Mouse (Mus musculus) ovary, postnatal 10 days (tissue): ENCODE data around the gene Rnf186.

ENCODE experiments used
- DNase-seq: peaks from one replicate; pipeline ENCODE4 v3.0.0; 2022; ENCODE audit warnings: low spot score

The Rnf186 gene

DNA sequence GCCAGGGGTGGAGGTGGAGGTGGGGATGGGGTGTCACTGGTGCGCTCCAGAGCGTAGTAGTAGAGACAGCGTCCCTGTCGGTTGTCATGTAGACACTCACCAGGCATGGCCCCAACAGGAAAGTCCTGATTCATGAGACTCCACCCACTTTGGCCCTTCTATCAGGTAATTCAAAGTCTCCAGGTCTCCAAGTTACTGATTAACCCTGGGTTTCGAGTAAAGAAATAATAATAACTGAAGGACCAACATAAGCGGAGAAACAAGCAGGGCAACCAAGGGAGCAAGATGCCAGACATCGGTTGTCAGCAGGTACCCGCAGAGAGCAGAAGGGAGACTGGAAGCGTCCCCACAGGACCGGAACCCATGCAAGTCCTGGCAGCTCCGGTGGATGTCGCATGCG is at the start of gene Rnf186:
Rnf186 (plus strand) TSS at position 247 of the 400 bp plus-strand sequence.
- no peak for DNase-seq

DNA sequence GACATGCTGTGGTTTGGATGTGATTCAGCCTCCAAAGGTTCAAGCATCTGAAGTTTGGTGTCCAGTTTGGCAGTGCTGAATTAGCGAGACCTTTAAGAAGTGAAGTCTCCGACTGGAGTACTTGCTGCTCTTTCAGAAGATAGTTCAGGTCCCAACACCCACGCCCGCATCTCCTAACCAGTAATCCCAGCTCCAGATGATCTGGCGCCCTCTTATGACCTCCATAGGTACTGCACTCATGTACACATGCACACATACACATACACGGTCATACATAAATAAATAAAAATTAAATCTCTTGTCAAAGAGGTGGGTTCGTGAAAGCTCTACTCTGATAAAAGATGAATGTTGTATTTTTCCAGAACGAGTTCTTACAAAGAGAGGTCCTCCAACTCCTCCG is 49.6 kb upstream of the Rnf186 start:
- DNase-seq, result no peak

DNA sequence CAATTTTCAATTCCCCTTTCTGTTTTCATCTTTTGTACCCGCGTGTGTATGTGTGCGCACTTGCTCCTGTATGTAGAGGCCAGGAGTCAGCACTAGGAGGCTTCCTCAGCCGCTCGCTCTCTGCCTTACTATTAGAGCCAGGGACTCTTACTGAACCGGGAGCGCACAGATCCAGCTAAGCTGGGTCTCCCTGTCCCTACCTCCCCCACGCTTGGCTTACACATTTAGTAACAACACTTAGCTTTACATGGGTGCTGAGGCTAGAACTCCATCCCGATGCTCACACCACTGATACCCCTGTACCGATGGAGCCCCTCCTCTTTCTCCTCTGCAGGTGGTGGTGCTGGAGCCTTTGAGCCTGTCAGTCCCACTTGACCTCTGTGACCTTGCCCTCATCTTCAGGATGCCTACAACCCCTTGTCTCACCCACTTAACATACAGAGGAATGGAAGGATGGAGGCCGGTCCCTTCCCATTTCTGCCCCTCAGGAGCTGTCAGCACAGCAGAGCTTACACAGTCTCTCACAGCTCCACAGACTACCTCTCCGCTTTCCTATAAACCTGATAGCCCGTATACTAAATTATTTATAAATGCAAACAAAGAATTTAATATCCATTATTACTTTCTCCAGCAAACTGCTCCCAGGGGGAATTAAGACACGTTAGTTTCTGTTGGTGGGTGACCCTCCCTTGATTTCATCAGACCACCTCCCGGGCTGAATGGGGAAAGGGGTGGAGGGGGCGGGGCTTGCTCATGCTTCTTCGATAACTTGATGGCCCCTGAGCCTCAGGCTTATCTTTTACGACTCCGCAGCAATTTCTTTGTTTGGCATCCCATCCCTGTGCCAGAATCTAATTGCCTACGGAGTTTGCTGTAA is 45.4 kb upstream of the Rnf186 start:
- no peak for DNase-seq

DNA sequence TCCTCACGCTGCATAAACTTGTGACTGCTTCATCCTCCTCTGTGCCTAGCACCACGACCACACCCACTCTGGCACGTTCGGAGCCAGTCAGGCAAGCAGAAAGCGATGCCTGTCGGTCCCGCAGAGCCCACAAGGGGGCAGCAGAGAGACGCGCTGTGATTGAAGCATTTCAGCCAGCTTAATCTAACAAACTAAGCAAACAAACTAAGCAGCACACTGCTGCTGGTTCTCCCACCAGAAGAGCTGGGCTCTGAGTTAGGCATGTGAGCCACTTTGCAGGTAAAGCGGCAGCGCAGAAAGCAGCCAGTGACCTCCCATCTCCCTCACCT is 44.8 kb upstream of the Rnf186 start:
- DNase-seq, result peak; percentile 98

DNA sequence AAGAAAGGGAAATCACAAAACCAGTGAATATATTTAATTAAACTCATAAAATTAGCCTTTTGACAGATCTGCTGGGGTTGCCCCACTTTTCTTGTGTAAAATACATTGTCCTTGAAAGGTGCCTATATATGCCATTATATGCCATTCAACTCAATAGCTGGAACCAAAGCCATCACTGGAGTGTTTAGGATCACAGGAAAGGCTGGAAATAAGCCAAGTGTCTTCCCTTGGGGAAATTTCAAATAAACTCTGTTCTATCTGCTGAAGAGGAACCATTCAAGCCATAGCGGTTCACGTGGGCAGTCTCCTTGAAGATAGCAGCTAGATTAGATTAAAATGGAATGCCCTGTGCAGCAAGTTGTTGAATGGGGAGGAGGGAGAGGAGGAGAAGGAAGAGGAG is 41.4 kb upstream of the Rnf186 start:
- DNase-seq, result no peak

DNA sequence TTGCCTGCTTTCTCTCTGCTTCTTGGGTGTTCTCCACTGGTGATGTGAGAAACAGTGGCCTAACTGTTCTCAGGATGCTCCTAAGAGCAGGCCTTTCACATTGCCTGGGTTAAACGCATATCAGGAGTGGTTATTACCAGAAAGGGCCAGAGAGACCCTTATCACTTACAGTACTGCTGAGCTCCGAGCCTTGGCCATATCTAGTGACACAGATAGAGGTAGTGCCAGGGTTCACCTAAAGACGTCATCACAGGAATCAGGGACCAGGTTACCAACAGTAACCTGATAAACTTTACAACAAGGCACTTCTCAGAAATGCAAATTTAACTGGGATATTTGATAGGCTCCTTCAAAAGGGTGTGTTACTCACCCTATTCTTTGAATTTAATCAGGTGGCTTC is 33.0 kb upstream of the Rnf186 start:
- DNase-seq, result no peak

DNA sequence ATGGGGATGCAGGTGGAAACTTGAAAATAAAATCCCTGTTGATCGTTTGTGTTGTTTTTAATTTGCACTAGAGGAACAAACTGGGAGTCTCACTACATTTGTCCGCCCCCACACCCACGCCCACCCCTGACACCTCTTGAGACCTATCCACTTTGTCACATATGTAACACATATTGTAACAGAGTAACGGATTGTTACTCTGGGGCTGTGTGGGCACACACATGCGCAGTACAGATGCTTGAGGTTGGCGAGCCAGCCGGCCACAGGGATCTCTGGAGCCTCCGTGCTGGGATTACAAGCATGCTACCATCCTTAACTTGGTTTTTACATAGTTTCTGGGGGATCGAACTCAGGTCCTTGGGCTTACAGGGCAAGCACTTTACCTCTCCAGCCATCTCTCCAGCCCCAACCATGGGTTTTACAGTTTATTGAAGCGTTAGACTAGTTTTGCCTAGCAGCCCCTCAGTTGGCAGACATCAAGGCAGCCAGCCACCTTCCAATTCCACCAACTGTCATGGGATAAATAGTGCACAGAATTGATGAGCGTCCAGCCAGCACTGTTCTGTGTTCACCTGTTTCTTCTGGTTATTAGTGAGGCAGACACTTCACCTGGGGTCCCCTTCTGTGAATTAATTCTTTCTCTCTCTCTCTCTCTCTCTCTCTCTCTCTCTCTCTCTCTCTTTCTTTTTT is 32.3 kb upstream of the Rnf186 start:
- DNase-seq, result no peak

DNA sequence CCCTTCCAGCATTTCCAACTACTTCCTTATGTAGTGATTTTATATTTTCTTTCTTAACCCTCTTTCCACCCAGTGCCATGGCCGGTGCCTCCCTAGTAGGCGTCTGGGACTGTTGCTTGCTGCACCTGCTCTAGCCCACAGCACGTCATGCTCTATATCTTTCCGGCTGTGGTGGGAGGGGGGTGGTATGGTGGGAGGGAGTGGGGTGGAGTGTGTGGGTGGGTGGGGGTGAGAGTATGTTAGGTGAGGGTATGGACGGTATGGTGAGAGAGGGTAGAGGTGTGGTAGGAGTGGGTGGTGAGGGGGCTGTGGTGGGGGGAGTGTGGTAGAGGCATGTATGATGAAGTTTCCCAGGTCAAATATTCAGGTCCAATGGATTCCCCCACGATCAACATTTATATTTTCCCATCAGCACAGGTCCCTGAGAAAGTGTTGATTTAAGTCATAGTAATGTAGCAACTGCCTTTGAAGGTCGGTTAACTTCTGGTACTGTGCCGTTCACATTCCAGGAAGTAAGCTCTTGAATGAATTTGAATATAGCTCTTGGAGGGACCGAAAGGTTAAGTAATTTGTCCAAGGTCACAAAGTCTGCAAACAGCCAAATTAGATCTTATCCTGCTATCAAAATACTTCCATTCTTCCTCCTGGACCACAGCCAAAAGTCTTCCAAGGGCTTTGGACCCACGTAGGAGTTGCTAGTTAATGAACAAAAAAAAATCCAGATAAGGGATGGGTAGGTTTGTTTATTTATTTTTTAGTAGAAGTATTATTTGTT is 28.2 kb upstream of the Rnf186 start:
- no peak for DNase-seq

DNA sequence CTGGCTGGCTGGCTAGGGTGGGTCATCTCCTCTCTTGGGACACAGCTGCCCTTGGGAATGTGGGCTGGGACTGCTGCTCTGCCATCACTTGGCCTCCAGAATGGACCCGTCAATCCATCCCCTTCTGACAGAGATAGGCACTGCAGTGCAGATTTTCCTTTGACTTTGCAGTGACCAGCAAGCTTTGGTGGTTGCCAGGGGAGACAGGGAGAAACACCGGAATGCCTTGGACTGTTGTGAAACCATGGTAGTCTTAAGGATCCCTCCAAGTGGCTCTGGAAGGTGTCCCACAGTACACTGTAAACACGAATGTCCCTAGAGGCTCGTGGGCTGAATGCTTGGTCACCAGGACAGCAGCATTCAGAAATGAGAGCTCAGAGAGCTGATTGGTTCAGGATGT is 27.4 kb upstream of the Rnf186 start:
- no peak for DNase-seq

DNA sequence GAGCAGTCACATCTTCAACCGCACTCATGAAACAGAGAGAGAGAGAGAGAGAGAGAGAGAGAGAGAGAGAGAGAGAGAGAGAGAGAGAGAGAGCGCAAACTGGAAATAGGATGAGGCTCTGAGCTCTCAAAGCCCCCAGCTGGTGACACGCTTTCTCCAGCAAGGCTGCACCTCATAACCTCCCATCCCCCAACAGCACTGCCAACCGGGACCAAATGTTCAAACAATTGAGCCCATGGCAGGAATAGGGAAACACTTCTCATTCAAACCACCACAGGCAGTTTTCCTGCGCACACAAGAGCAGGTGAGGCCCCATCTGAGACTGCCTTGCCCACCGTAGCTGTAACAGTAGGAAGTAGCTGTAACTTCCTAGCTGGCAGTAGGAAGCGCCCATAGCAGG is 25.5 kb upstream of the Rnf186 start:
- DNase-seq, result no peak

DNA sequence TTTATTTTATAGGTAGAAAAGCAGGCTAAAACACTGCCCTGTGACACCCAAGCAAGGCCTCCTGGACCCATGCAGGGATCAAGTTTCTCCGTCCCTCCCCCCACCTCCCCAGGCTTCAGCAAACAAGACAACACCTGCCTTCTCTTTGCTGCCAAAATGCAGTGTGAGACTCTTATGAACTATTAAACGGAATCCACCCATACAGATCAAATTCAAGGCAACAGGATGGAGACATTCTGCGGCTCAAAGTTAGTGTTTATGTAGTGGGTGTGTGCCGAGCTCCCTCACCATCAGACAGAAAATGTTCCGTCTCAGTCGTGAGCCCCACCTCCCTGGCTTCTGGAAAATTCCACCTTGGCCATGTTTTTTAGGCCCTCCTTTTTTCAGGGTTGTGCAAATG is 24.9 kb upstream of the Rnf186 start:
- DNase-seq, result no peak

DNA sequence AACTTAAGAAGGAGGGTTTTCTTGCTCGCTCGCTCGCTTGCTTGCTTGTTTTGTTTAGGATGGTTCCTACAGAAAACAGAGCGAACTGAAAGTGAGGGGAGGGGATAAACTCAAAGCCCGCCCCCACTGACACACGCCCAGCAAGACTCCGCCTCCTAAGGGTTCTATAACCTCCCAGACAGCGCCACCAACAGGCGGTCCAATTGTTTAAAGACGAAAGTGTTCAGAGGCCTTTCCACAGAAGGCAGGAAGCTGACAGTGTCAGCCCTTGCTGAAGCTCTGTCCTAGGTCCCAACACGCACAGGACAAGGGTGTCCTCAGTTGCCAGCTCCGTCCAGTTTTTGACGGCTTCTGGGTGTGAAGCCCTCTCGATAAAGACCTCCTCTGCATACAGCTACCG is 23.2 kb upstream of the Rnf186 start:
- DNase-seq, result peak; percentile 23

DNA sequence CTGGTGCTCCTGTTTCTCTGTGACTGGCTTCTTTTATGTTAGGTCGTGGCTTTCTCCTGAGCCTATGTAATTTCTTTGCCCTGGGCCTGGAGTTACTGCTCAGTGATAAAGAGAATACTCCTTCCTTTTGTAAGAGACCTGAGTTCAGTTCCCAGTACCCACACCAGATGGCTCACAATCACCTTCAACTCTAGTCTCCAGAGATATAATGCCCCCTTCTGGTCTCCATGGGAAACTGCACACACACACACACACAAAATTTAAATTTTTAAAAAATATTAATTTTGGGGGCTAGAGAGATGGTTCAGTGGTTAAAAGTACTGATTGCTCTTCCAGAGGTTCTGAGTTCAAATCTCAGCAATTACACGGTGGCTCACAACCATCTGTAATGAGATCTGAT is 18.7 kb upstream of the Rnf186 start:
- DNase-seq, result no peak

DNA sequence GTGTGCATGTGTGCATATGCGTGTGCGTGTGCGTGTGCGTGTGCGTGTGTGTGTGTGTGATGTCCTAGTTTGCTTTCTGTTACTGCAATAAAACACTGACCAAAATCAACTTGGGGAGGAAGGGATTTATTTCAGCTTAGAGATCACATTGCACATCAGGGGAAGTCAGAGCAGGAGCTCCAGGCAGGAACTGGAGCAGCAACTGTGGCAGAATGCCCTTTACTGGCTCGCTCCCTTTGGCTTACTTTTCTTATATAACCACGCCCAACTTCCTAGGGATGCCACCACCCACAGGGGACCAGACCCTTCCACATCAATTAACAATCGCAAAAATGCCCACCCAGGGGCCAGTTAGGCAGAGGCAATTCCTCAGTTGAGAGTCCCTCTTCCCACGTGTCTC is 8.3 kb upstream of the Rnf186 start:
- no peak for DNase-seq

DNA sequence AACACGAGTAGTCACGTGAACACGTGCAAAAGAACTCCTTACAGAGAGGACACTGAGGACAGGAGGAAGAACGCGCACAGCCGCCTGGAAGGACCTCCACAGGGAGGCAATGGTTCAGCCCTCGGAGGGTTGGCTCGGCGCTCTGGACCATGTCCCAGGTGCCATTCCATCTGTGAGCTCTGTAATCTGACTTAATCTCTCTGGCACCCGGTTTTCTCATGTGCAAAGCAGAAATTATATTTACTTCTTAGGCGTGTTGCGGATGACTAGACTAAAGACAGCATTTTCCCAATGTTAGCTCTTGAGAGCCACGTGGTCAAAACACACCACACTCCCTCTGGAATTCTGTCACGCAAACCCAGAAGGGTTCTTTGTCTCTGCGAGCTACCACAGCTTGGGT is 7.8 kb upstream of the Rnf186 start:
- no peak for DNase-seq

DNA sequence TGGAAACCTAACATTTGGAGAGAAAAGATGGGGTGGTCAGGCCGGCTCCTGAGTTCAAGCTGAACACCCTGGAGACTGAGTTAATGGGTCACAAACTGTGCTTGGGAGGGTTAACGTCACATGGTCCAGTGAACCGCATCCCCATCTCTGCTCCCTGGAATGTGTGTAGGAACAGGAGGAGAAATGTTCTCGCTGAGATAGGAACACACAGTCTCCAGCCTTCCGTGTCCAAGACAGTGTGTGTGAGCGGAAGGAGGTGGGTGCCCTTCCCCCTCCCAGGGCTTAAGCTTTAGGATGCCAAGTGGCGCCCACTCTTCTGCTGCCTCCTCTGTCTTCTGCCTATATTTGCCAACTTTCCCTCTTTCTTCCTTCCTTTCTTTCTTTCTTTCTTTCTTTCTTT is 7.0 kb upstream of the Rnf186 start:
- no peak for DNase-seq

DNA sequence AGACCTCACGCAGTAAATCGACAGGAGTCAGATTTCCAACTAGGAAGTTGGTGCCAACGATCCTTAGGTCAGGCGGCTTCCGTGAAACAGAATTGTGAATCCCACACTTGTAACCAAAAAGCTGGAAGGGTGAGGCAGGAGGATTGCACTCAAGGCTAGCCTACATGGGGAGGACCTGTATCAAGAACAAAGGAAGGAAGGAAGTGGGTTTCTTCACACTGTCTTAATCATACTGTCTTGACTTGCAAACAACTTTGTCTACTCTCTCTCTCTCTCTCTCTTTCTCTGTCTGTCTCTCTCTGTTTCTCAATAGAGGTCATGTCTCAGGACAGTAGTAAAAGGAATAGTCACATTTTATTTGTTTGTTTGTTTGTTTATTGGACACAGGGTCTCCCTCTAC is 4.2 kb upstream of the Rnf186 start:
- no peak for DNase-seq

DNA sequence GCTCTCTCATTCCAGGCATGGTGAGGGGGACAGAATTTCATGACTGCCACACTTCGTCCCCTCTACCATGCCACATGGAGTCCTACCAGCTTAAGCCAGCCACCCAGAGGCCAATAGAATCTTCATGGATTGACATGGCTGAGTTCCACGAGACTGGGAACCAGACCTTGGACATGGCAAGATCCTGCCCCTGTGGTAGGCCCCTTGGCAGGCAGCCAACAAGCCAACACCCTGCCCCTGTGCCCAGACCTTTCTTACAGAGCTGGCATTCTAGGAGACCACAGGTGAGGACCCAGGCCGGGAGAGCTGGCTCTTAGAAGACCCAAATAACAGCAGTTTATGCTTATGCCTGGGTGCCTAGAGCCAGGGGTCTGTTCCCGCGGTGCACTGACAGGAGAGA is 1.0 kb upstream of the Rnf186 start:
- DNase-seq, result no peak

DNA sequence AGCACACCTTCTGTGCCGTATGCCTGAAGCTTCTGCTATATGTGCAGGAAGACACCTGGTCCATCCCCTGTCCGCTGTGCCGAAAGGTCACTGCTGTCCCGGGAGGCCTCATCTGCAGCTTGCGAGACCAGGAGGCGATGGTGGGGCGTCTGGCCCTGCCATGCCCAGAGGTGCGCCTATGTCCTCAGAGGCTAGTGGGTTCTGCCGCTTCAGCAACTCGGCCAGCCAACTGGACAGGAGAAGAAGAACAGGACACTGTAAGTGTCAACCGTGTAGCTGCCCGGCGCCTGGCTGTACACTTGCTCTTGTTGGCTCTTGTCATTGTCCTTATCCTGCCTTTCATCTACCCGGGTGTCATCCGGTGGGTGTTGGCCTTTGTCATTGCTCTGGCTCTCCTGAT is 573 bp downstream of the Rnf186 start:
- DNase-seq, result no peak

DNA sequence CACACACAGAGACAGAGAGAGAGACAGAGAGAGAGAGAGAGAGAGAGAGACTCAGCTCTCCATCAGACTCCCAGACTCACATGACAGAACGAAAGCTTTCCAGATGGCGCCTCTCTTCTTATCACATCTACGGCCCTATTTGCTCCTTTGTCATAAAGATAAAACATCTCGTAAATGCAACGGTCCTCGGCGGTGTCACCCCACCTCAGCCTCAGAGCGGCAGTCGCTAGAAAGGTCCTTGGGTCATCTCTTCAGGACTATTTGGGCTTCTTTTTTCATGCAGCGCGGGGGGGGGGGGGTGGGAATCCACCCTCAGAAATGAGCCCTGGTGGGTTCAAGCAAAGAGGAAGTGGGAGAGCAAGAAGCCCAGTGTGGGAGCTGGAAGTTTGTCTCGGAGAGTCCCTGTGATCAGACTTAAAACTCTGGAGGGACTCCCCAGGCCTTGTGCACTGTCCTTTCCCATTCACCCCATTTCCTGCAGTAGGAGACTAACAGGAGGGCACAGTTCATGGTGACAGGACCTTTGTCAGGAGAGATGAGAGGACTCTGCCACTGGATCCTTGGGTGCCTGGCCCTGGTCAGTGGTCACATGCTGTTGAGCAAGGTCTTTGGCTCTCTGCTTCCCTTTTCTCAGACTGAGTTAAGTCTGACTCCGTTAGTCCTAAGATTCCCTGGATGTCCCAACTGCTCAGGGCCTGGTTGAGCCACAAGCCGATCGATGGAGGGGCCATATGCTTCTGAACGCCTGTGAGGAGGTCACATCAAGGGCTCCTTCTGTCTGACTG is 2.1 kb downstream of the Rnf186 start:
- no peak for DNase-seq

DNA sequence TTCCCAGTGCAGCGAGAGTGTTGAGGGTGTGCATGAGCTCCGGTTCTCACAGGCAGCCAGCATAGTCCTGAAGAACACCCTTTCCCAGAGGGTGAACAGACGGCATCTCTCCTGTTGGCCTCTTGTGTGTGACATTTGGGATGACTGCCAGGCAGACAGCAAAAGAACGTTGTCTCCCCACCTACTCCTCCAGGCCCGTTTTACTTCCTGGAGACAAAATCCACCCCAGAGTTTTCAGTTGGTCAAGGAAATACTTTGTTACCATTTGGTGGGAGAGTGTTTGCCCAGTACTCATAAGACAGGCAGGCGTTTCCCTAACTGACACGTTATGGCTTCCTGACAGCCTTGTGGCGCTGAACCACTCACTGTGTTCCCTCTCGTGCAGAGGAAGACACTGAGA is 2.8 kb downstream of the Rnf186 start:
- no peak for DNase-seq

DNA sequence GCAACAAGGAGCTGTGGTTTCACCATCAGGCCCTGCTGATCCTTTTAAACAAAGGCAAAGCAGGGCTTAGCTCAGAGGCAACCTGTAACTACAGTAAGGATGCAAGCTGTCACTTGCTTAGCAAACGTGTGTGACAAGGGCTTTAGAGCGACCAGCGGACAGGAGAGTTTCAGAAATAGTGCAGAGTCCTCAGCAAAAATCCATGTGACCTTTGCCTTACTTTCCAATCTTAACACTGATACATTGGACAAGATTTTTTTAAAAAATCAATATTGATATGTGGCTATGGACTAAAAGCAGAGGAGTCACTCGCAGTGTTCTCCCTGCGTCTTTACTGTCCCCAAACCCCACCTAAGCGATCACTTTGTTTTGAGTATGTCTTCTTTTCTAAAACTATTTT is 4.5 kb downstream of the Rnf186 start:
- no peak for DNase-seq
